Mouse (Mus musculus) forebrain, embryonic 11.5 days (tissue): Measurements from ENCODE around the gene Ankrd65. TPM values are rescaled to one million over a fixed set of nuclear protein-coding genes. Genes with fewer than 3 reads are reported as not detected.

Experiments used
- ATAC-seq: fragments of 200-750 bp; cut with Nextera tagmentation; replicated peaks from 2 replicates; pipeline ENCODE4 v1.8.0; 2017; ENCODE audit warnings: moderate TSS enrichment; ENCODE audit not compliant: low FRiP score
- DNase-seq: peaks from one replicate; pipeline ENCODE4 v3.0.0-alpha.2; 2017; ENCODE audit warnings: low spot score
- H3K27ac ChIP-seq: fragments of 300-500 bp; sonication (generic); 2 replicates; pipeline ENCODE4 v1.5.1; 2014; ENCODE audit warnings: low read depth, low read length
- H3K27me3 ChIP-seq: fragments of 300-500 bp; sonication (generic); 2 replicates; pipeline ENCODE4 v1.6.1; 2014; ENCODE audit warnings: mild to moderate bottlenecking, low read length, mixed read lengths; ENCODE audit not compliant: control insufficient read depth, insufficient read depth
- H3K36me3 ChIP-seq: fragments of 300-500 bp; sonication (generic); 2 replicates; pipeline ENCODE4 v1.6.1; 2014; ENCODE audit warnings: mild to moderate bottlenecking, low read length, moderate library complexity, mixed read lengths; ENCODE audit not compliant: control insufficient read depth, insufficient read depth
- H3K4me1 ChIP-seq: fragments of 300-500 bp; sonication (generic); replicated peaks from 2 replicates; pipeline ENCODE4 v1.6.1; 2014; ENCODE audit warnings: low read length, mixed read lengths; ENCODE audit not compliant: control insufficient read depth, insufficient read depth
- H3K4me2 ChIP-seq: fragments of 300-500 bp; sonication (generic); 2 replicates; pipeline ENCODE4 v1.6.1; 2014; ENCODE audit warnings: low read depth, mild to moderate bottlenecking, low read length, moderate library complexity, mixed read lengths; ENCODE audit not compliant: severe bottlenecking
- H3K4me3 ChIP-seq: fragments of 300-500 bp; sonication (generic); 2 replicates; pipeline ENCODE4 v1.5.1; 2014; ENCODE audit warnings: low read depth, low read length
- H3K9ac ChIP-seq: fragments of 300-500 bp; sonication (generic); 2 replicates; pipeline ENCODE4 v1.6.1; 2014; ENCODE audit warnings: low read length
- H3K9me3 ChIP-seq: fragments of 300-500 bp; sonication (generic); 2 replicates; pipeline ENCODE4 v1.6.1; 2016; ENCODE audit warnings: low read length, mixed read lengths; ENCODE audit not compliant: control insufficient read depth
- WGBS: fragments of 180-500 bp; shearing (Covaris S2); extraction: QIAGEN DNeasy Blood & Tissue Kit; methylation state at CpG from one replicate; pipeline ENCODE4 v1.1.7; 2014; 5-methylcytosine and 5-hydroxymethylcytosine counted together
- polyA plus RNA-seq: library from polyadenylated mRNA; unstranded; fragments of >200 nt; fragmentation: Nextera tagmentation; extraction: Ambion mirVana; gene quantifications from 2 replicates; pipeline ENCODE4 v1.2.1, GENCODE M21; 2014

Gene Ankrd65
- polyA plus RNA-seq, 1 experiment from 2014 or later: not detected

DNA sequence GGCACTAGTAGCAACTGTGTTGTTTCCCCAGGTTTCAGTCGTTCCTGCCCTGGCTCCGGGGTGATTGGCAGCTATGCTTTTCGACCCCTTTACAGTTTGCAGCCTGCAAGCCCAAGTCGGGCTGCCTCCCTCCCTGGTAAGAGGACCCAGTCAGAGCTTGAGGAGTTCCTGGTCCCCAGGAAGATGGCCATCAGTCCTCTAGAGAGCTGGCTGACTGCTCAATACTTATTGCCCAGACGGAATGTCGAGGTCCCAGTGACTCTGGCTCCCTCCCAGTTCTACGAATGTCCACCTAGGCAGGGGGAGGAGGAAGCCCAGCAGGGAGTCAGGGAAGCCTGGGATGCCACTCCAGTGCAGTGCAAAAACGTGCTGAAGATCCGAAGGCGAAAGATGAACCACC, 42.1 kb downstream of the Ankrd65 start:
- H3K27ac ChIP-seq: no peak overlapping the region
- DNase-seq (no peak), ATAC-seq (no peak)
- H3K9ac ChIP-seq: peak overlapping the region; percentile 88
- H3K9me3 ChIP-seq: no peaks in the 10 kb centered on the region
- H3K27me3 ChIP-seq: no peaks in the 10 kb centered on the region
- WGBS: 56% methylated on average over 10 of the region's 10 CpGs
- H3K4me1 ChIP-seq: peaks cover 12% of the 10 kb centered on the region
- H3K36me3 ChIP-seq: no peaks in the 10 kb centered on the region; the same call in 1 of the 2 replicates
- peak overlapping the region; percentile 97 for H3K4me2 ChIP-seq
- peak overlapping the region; percentile 87 for H3K4me3 ChIP-seq

DNA sequence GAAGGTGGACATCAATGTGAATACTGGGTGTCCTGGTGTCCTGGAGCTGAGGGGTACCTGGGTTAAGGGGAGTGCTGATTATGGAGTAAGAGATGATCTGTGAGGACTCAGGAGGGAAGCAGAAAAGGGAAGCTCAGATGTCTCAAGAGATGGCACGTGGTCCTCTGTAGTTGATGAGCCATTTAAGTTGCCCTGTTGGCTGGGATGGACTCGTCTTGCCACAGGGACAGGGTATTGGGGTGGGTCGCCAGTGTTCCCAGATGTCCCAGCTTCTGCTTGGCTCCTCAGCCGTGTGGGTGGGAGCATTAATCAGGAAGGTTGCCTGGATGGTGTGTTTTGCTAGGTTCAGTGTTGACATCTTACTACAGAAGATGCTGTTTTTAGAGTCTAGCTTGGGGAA, 43.0 kb downstream of the Ankrd65 start:
- Histone ChIP-seq H3K36me3 (no peaks in the 10 kb centered on the region; the same call in 1 of the 2 replicates), H3K27me3 (no peaks in the 10 kb centered on the region), H3K4me3 (no peak overlapping the region), H3K4me2 (no peak overlapping the region), H3K27ac (no peak overlapping the region), H3K9ac (no peak overlapping the region), H3K9me3 (no peaks in the 10 kb centered on the region), H3K4me1 (peaks cover 12% of the 10 kb centered on the region)
- no peak for DNase-seq
- WGBS: 83% methylated on average over 4 of the region's 4 CpGs
- no peak for ATAC-seq

DNA sequence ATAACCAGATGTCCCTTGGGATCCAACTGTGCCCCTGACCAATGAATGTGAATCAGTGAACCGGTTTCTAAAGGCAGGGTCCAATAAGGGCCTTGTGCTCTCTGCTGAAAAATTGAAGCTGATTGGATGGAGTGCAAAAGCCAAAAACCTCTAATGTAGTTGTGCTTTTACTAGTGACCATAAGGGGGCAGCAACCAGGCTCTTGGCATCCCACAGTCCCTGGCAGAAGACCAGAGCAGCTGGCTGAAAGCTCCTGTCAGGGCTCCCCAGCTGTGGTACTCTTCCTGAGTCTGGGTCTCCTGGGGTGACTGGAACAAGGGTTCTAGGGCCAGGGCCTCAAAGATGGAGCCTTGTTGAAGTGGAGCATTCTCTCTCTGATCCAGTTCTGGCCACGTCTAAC, 43.6 kb downstream of the Ankrd65 start:
- no peak overlapping the region for H3K4me3 ChIP-seq
- DNase-seq (peak; percentile 79), ATAC-seq (peak; percentile 15)
- H3K36me3 ChIP-seq: no peaks in the 10 kb centered on the region; the same call in 1 of the 2 replicates
- no peaks in the 10 kb centered on the region for H3K27me3 ChIP-seq
- WGBS: 40% methylated on average over 2 of the region's 2 CpGs
- no peak overlapping the region for H3K27ac ChIP-seq
- no peak overlapping the region for H3K4me2 ChIP-seq
- peaks cover 12% of the 10 kb centered on the region for H3K4me1 ChIP-seq
- H3K9ac ChIP-seq: no peak overlapping the region
- no peaks in the 10 kb centered on the region for H3K9me3 ChIP-seq

DNA sequence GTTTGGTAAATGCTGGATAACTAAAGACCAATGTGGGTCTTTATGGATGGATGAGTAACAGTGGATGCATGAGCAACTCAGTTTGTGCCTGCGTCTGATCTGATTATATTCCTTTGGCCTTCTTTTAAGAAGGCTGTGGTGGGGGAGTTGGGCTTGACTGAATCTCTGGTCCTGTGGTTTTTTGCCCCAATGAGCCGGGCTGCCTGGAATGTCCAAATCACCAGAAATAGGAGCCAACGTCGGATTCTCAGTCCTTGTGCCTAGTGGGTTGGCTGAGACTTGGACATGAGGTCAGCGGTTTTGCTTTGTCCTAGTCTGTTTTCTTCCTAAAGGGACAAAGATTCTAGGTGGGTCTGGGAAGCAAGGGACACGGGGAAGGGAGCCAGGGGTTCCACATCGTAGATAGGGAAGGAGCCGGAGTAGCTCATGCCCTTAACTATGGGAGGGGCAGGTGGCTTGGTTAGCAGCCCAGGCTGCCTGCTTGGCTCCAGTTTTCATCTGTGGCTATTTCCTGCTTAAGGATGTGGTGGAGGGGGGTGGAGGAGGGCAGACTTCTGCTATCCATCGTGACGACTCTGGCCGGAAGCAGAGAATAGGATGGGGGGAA, 47.3 kb downstream of the Ankrd65 start:
- H3K27me3 ChIP-seq: peaks cover 5% of the 10 kb centered on the region; the same call in 1 of the 2 replicates
- H3K4me2 ChIP-seq: no peak overlapping the region
- H3K36me3 ChIP-seq: no peaks in the 10 kb centered on the region; the same call in 1 of the 2 replicates
- no peaks in the 10 kb centered on the region for H3K9me3 ChIP-seq
- no peak overlapping the region for H3K27ac ChIP-seq
- WGBS: 88% methylated on average over 11 of the region's 11 CpGs
- H3K9ac ChIP-seq: no peak overlapping the region
- ATAC-seq (no peak), DNase-seq (no peak)
- H3K4me3 ChIP-seq: no peak overlapping the region
- H3K4me1 ChIP-seq: peaks cover 23% of the 10 kb centered on the region

DNA sequence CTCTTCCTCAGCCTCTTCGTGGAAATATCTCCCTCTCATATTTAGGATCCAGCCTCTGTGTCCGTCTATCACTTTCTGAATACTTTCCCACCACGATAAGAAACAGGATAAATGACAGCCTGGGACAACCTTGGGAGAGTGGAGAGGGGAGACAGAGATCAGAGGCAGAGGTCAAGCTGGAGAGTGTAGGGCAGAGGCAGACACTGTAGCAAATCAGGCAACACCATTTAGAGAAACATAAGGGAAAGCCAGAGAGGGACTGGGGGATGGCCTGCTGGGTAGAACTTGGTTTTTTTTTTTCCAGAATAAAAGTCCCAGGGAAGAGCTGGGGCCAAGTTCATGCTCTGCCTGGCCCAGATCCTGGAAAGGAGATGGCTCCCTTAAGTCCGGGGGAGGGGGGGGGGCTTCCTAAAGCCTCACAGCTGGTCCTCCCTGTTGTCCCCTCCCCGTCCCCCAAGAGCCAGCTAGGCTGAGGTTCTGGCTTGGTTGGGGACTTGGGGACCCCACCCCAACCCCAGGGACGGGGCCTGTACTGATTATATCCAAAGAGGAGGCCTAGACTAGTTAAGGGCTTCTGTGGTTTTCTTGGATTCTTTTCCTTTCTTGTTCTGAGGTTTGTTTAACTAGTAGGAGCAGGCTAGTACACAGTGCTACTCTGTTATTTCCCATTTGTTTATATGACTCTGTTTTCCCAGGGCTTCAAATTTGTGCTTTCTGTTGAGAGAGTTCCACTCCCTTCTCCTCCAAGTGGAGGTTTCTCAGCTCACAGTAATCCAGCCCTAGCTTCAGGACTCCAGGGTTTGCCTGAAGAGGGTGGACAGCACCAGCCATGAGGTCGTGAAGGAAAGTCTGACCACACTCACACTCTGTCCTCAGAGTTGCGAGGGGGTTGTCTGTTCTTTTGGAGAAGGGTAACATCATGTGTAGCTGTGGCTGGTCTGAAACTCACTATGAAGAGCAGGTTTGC, 48.2 kb downstream of the Ankrd65 start:
- no peak for ATAC-seq
- no peak overlapping the region for H3K4me2 ChIP-seq
- 67% methylated on average over 8 of the region's 8 CpGs for WGBS
- H3K27me3 ChIP-seq: peaks cover 5% of the 10 kb centered on the region; the same call in 1 of the 2 replicates
- peaks cover 23% of the 10 kb centered on the region for H3K4me1 ChIP-seq
- H3K9me3 ChIP-seq: no peaks in the 10 kb centered on the region
- no peak overlapping the region for H3K4me3 ChIP-seq
- H3K27ac ChIP-seq: no peak overlapping the region
- no peak overlapping the region for H3K9ac ChIP-seq
- no peaks in the 10 kb centered on the region for H3K36me3 ChIP-seq
- no peak for DNase-seq

DNA sequence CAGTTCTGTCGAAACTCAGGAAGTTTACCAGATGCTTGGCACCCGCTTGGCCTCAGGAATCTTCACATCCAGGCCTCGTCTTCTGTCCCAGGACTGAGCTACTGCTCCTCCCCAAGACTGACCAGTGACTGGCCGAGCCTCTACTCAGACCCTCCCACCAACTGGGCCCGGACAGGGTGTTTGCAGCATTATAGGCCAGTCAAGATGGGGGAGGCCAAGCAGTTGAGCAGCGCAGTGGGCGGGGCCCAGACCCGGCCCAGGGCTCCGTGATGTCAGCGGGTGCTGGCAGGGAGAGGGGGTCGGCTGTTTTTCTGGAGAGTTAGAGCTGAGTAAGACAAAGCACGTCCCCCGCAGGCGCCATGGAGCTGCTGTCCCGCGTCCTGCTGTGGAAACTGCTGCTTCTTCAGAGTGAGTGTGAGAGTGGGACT, 49.3 kb downstream of the Ankrd65 start, which contains the start of gene Mxra8:
Gene Mxra8, plus strand, starts transcription at position 198 of the 428 bp plus-strand sequence.
- Histone ChIP-seq H3K27me3 (peaks cover 5% of the 10 kb centered on the region; the same call in 1 of the 2 replicates), H3K9ac (peak within 1 kb of the TSS; percentile 60), H3K4me3 (peak within 1 kb of the TSS; percentile 31), H3K27ac (0 out of 2 replicates have a peak within 1 kb of the TSS, but pooled peaks have one; percentile 12), H3K4me1 (peaks cover 19% of the 10 kb centered on the region; the same call in 1 of the 2 replicates), H3K9me3 (no peaks in the 10 kb centered on the region), H3K36me3 (no peaks in the 10 kb centered on the region), H3K4me2 (peak within 1 kb of the TSS; percentile 51)
- WGBS: under 1% methylated on average over 16 of the region's 16 CpGs
- peak; percentile 86 for ATAC-seq
- DNase-seq: peak; percentile 88

DNA sequence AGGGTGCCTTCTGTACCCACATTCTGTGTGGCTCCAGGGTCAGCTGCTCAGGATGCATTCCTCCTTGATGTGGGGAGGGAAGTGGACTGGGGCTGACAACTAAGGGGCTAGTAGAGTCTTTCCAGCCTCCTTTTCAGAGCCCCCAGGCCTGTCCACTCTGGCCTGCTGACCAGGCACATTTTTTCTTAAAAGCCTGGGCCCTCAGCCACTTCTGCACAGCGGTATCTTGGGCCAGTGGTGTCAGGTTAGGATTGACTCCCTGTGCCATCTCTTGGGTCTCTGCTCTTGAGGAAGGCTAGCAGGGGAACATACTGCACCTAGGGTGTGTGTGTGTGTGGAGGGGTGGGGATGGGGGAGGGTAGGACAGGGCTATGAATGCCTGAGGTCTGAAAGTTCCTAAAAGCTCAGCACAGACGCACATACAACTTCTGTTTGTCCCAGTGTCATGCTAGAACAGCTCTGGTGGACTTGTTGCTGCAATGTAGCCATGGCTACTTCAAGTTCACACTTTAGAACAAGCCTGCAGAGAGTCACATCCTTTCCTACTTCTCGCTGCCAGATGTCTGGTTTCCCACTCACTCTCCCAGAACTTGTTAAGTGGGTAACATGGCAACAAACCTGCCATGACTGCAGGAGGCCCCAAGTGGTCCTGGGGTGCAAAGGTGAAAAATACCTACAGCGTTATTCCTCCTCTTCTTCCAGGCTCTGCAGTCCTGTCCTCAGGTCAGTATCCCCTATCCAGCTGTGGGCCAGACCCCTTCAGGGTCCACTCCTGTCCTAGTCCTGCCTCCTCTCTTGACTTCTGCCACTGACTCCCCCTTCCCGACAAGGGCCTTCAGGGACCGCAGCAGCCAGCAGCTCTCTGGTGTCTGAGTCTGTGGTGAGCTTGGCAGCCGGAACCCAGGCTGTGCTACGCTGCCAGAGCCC, 50.1 kb downstream of the Ankrd65 start:
- Histone ChIP-seq H3K4me3 (peak overlapping the region; percentile 31), H3K9me3 (no peaks in the 10 kb centered on the region), H3K4me1 (peaks cover 19% of the 10 kb centered on the region; the same call in 1 of the 2 replicates), H3K36me3 (no peaks in the 10 kb centered on the region), H3K27me3 (peaks cover 5% of the 10 kb centered on the region; the same call in 1 of the 2 replicates), H3K27ac (no peak overlapping the region), H3K9ac (peak overlapping the region; percentile 60), H3K4me2 (peak overlapping the region; percentile 51)
- DNase-seq: peak; percentile 51
- 6% methylated on average over 8 of the region's 8 CpGs for WGBS
- ATAC-seq: peak; percentile 19
